Mouse (Mus musculus) myocyte (in vitro differentiated cells): ENCODE results near the gene Myo16. TPM values are rescaled to one million over a fixed set of nuclear protein-coding genes. Genes with fewer than 3 reads are reported as not detected.

Experiments
- H3K27me3 ChIP-seq: one replicate; pipeline ENCODE4 v1.6.1; 2011; ENCODE audit not compliant: control insufficient read depth, insufficient read depth, insufficient read length
- H3K36me3 ChIP-seq: one replicate; pipeline ENCODE4 v1.6.1; 2011; ENCODE audit not compliant: control insufficient read depth, insufficient read depth
- H3K4me2 ChIP-seq: one replicate; pipeline ENCODE4 v1.6.1; 2011; ENCODE audit warnings: low read depth, control low read depth
- H3K4me3 ChIP-seq: one replicate; pipeline ENCODE4 v1.5.1; 2011; ENCODE audit warnings: mild to moderate bottlenecking, control low read depth, moderate library complexity
- H3K79me2 ChIP-seq: one replicate; pipeline ENCODE4 v1.6.1; 2011; ENCODE audit not compliant: control insufficient read depth, insufficient read depth
- H3ac ChIP-seq: one replicate; pipeline ENCODE4 v1.6.1; 2011; ENCODE audit not compliant: control insufficient read depth, insufficient read length
- CEBPB ChIP-seq: IDR thresholded peaks from 2 replicates; pipeline ENCODE4 v1.6.1; 2011; ENCODE audit warnings: mild to moderate bottlenecking, moderate library complexity; ENCODE audit not compliant: poor library complexity, insufficient read depth, severe bottlenecking
- E2F4 ChIP-seq: IDR thresholded peaks from one replicate; pipeline ENCODE4 v1.6.1; 2011; ENCODE audit warnings: mild to moderate bottlenecking, control low read depth, moderate library complexity; ENCODE audit not compliant: insufficient read depth
- MAX ChIP-seq: IDR thresholded peaks from one replicate; pipeline ENCODE4 v1.6.1; 2011; ENCODE audit warnings: low read depth, mild to moderate bottlenecking, control low read depth
- MYOD1 ChIP-seq, 3 experiments: IDR thresholded peaks; one replicate each; pipeline ENCODE4 v1.6.1; 2011; ENCODE audit warnings: control low read depth in 2 of 3, low read depth in 2 of 3, mild to moderate bottlenecking in 2 of 3, moderate library complexity in 1 of 3; ENCODE audit not compliant: insufficient read length in 2 of 3, control insufficient read depth in 1 of 3
- MYOG ChIP-seq, 3 experiments: IDR thresholded peaks; one replicate each; pipeline ENCODE4 v1.6.1; 2011; ENCODE audit warnings: control low read depth in 2 of 3, low read depth in 2 of 3, mild to moderate bottlenecking in 2 of 3; ENCODE audit not compliant: insufficient read length in 2 of 3, control insufficient read depth in 1 of 3, insufficient read depth in 1 of 3
- POLR2A ChIP-seq: IDR thresholded peaks from one replicate; pipeline ENCODE4 v1.6.1; 2011; ENCODE audit warnings: low read depth, mild to moderate bottlenecking, control low read depth, moderate library complexity; ENCODE audit not compliant: insufficient read length
- POLR2AphosphoS2 ChIP-seq: IDR thresholded peaks from one replicate; pipeline ENCODE4 v1.6.1; 2011; ENCODE audit warnings: low read depth, control low read depth; ENCODE audit not compliant: insufficient read length
- REST ChIP-seq: IDR thresholded peaks from one replicate; pipeline ENCODE4 v1.6.1; 2011; ENCODE audit warnings: mild to moderate bottlenecking, control low read depth, moderate library complexity; ENCODE audit not compliant: insufficient read depth, insufficient read length
- SRF ChIP-seq: IDR thresholded peaks from one replicate; pipeline ENCODE4 v1.6.1; 2011; ENCODE audit warnings: low read depth; ENCODE audit not compliant: control insufficient read depth, insufficient read length
- TCF12 ChIP-seq: IDR thresholded peaks from one replicate; pipeline ENCODE4 v1.6.1; 2011; ENCODE audit warnings: mild to moderate bottlenecking, control low read depth; ENCODE audit not compliant: poor library complexity, insufficient read depth, severe bottlenecking
- TCF3 ChIP-seq: IDR thresholded peaks from one replicate; pipeline ENCODE4 v1.6.1; 2011; ENCODE audit warnings: low read depth, control low read depth; ENCODE audit not compliant: insufficient read length
- USF1 ChIP-seq: IDR thresholded peaks from one replicate; pipeline ENCODE4 v1.6.1; 2011; ENCODE audit warnings: low read depth, mild to moderate bottlenecking, control low read depth, moderate library complexity
- polyA plus RNA-seq: library from polyadenylated mRNA; unstranded; fragments of >200 nt; fragmentation: generic; extraction: Trizol; gene quantifications from one replicate; pipeline ENCODE4 v1.2.1, GENCODE M21; 2012; ENCODE audit warnings: missing spikeins

Myo16 gene
- polyA plus RNA-seq, 1 experiment, result 0.01 TPM

GRCm38 (mm10) chr8:10606816-10607209 lies 453.1 kb downstream of the Myo16 start:
- Histone ChIP-seq H3K36me3 (no peaks in the 10 kb centered on the region), H3K27me3 (peaks cover 5% of the 10 kb centered on the region), H3K4me2 (peak overlapping the region; percentile 9), H3K4me3 (no peak overlapping the region), H3K79me2 (no peaks in the 10 kb centered on the region), H3ac (no peak overlapping the region)
- TF ChIP-seq SRF, result no peak
- no peak for TF ChIP-seq MYOG (IDR thresholded peaks at IDR 0.05; ENCODE audit: control insufficient read depth in 1 of 3, insufficient read depth in 1 of 3, insufficient read length in 2 of 3, low read depth in 2 of 3)
- TF ChIP-seq MAX, result no peak
- TF ChIP-seq MYOD1 (IDR thresholded peaks at IDR 0.05; ENCODE audit: control insufficient read depth in 1 of 3, insufficient read length in 2 of 3, low read depth in 2 of 3), result no peak
- no peak for TF ChIP-seq TCF12
- TF ChIP-seq TCF3, result no peak
- no peak for TF ChIP-seq POLR2AphosphoS2
- no peak for TF ChIP-seq USF1
- TF ChIP-seq POLR2A, result no peak
- no peak for TF ChIP-seq REST
- no peak for TF ChIP-seq CEBPB
- TF ChIP-seq E2F4, result no peak

- no peaks in the 10 kb centered on the region for H3K79me2 ChIP-seq
- no peak overlapping the region for H3K4me2 ChIP-seq
- H3ac ChIP-seq, result no peak overlapping the region
- no peaks in the 10 kb centered on the region for H3K36me3 ChIP-seq
- TF ChIP-seq REST (no peak), USF1 (no peak), MYOD1 (IDR thresholded peaks at IDR 0.05; ENCODE audit: control insufficient read depth in 1 of 3, insufficient read length in 2 of 3, low read depth in 2 of 3) (no peak), TCF3 (no peak), MAX (no peak), TCF12 (no peak), SRF (no peak), POLR2A (no peak), MYOG (IDR thresholded peaks at IDR 0.05; ENCODE audit: control insufficient read depth in 1 of 3, insufficient read depth in 1 of 3, insufficient read length in 2 of 3, low read depth in 2 of 3) (no peak), E2F4 (no peak), CEBPB (no peak), POLR2AphosphoS2 (no peak)
- no peak overlapping the region for H3K4me3 ChIP-seq
- H3K27me3 ChIP-seq, result peaks cover 13% of the 10 kb centered on the region
Measured at GRCm38 (mm10) chr8:10611636-10612035, 457.9 kb downstream of the Myo16 start.

GRCm38 (mm10) chr8:10613371-10613770 lies 459.7 kb downstream of the Myo16 start:
- Histone ChIP-seq H3K4me2 (no peak overlapping the region), H3K79me2 (no peaks in the 10 kb centered on the region), H3K4me3 (no peak overlapping the region), H3K27me3 (peaks cover 13% of the 10 kb centered on the region), H3ac (no peak overlapping the region), H3K36me3 (no peaks in the 10 kb centered on the region)
- TF ChIP-seq POLR2AphosphoS2 (no peak), USF1 (no peak), MYOG (IDR thresholded peaks at IDR 0.05; ENCODE audit: control insufficient read depth in 1 of 3, insufficient read depth in 1 of 3, insufficient read length in 2 of 3, low read depth in 2 of 3) (no peak), MYOD1 (IDR thresholded peaks at IDR 0.05; ENCODE audit: control insufficient read depth in 1 of 3, insufficient read length in 2 of 3, low read depth in 2 of 3) (no peak), TCF12 (no peak), MAX (no peak), POLR2A (no peak), CEBPB (no peak), SRF (no peak), E2F4 (no peak), TCF3 (no peak), REST (no peak)

GRCm38 (mm10) chr8:10619689-10620088 lies 466.0 kb downstream of the Myo16 start:
- no peaks in the 10 kb centered on the region for H3K36me3 ChIP-seq
- no peak overlapping the region for H3ac ChIP-seq
- H3K4me3 ChIP-seq, result no peak overlapping the region
- no peaks in the 10 kb centered on the region for H3K27me3 ChIP-seq
- TF ChIP-seq E2F4, result no peak
- no peak for TF ChIP-seq USF1
- TF ChIP-seq MYOD1 (IDR thresholded peaks at IDR 0.05; ENCODE audit: control insufficient read depth in 1 of 3, insufficient read length in 2 of 3, low read depth in 2 of 3), result no peak
- TF ChIP-seq CEBPB, result no peak
- no peak for TF ChIP-seq REST
- no peak for TF ChIP-seq TCF3
- no peak for TF ChIP-seq SRF
- H3K79me2 ChIP-seq, result no peaks in the 10 kb centered on the region
- no peak overlapping the region for H3K4me2 ChIP-seq

- Histone ChIP-seq H3K27me3 (no peaks in the 10 kb centered on the region), H3K36me3 (no peaks in the 10 kb centered on the region)
- TF ChIP-seq E2F4 (no peak), MYOG (IDR thresholded peaks at IDR 0.05; ENCODE audit: control insufficient read depth in 1 of 3, insufficient read depth in 1 of 3, insufficient read length in 2 of 3, low read depth in 2 of 3) (no peak), USF1 (no peak), POLR2A (no peak), REST (no peak), CEBPB (no peak), SRF (no peak)
Measured at GRCm38 (mm10) chr8:10625262-10625661, 471.6 kb downstream of the Myo16 start.

More at GRCm38 (mm10) chr8:10625262-10625661, 471.6 kb downstream of the Myo16 start:
- Histone ChIP-seq H3ac (no peak overlapping the region), H3K4me3 (no peak overlapping the region), H3K79me2 (no peaks in the 10 kb centered on the region), H3K4me2 (no peak overlapping the region)
